Mouse (Mus musculus) heart, postnatal 14 days (tissue): ENCODE measurements around the gene Serpinb1c. TPM values are rescaled to one million over a fixed set of nuclear protein-coding genes. Genes with fewer than 3 reads are reported as not detected.
"Not testable (repeated sequence)": the region's sequence is repeated elsewhere in the genome, so short reads cannot be mapped to it uniquely, and the experiment has no call there.

Experiments
- DNase-seq, 2 experiments: peaks; one replicate each; pipeline ENCODE4 v3.0.0; 2021 to 2022
- intact Hi-C: fragments of 180-260 bp; cut with DNase I; formaldehyde crosslinking; loops from one replicate; pipeline ENCODE4 v1.15.1; 2025
- long read RNA-seq, 2 experiments: library from polyadenylated mRNA; stranded (forward); transcript quantifications; one replicate each; pipeline ENCODE4 v2.0.0; 2021
- total RNA-seq, 2 experiments: library from RNA; stranded (reverse); gene quantifications; 2 replicates each; pipeline ENCODE4 v1.2.3; 2021

The Serpinb1c gene
- total RNA-seq, result under 1 TPM; 0.45 to 0.95 TPM
- long read RNA-seq, experiment 1, partial matches to known transcripts, result 0 of 1 reads
- long read RNA-seq, experiment 1, other reads (novel, unspliced or antisense), result 1 of 1 reads
- long read RNA-seq, experiment 2, result 0 reads

DNA sequence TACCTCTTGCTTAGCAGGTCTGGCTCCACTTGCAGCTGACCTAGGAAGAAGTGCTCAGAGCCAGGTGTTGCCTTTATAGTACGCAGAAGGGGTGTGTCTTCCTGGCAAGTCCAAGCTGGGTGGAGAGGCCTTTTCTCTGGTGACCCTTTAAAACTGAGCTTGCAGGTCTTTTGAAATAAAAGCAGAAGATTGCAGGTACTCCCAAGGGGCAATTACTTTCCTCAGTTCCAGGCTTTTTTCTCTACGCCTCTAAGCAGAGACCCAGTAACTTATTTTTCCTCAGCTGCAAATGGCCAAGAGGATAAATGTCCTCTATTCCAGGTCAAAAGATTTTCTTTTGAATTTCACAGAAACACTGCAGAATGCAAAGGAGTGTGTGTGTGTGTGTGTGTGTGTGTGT lies at the start of gene Serpinb1c:
TSS of gene Serpinb1c (minus strand) at position 101 of the 400 bp plus-strand sequence.
- intact Hi-C loops, result no loop called here

DNA sequence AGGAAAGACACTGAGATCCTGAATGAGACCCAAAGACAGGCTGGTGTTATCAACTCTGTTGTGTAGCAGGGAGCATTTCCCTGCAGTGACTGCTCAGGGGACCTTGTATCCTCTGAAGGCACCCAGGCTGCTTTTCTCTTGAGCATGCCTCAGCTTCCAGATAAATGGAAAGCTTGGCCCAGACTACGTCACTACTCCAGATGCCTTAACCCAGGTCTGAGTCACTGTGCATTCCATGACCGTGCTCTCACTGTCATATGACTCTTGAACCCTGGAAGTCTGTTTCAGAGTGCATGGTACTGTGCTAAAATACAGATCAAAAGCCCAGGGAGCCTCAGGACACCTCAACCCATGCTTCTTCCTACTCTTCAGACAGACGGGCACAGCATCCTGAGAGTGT lies 41.2 kb upstream of the Serpinb1c start:
- intact Hi-C loops, DNase-seq: not testable (repeated sequence)

More for the DNA sequence above, at the start of gene Serpinb1c:
- DNase-seq, result no peak

- DNase-seq, intact Hi-C loops: not testable (repeated sequence)
These were observed 40.3 kb upstream of the Serpinb1c start for GRCm38 (mm10) chr13:32938275-32938674.

GRCm38 (mm10) chr13:32934706-32935381 lies 36.8 kb upstream of the Serpinb1c start:
- intact Hi-C loops, result no loop called here
- no peak for DNase-seq

DNA sequence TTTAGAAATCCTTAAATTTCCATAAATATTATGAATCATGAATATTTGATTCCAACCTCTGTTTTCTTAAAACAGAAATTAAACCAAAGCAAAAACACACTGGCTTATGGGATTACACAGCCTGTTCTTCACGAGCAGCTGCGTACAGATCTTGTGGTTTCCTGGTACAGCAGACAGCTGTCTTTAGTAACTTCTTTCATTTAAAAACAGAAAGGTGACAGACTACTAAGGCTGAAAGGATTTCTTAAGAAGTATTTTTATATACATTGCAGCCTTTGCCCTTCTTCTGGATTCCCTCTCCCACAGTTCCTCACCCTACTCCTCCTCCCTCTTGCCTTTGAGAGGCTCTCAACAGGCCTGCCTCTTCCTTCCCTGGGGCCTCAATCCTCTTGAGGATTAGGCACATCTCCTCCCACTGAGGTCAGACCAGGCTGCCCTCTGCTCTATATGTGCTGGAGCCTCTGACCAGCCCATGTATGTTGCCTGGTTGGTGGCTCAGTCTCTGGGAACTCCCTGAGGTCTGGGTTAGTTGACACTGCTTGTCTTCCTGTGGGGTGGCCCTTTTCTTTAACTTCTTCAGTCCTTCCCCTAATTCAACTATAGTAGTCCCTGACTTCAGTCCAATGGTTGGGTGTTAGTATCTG lies 31.2 kb upstream of the Serpinb1c start:
- no peak for DNase-seq

GRCm38 (mm10) chr13:32927241-32927640 lies 29.2 kb upstream of the Serpinb1c start:
- no peak for DNase-seq
- intact Hi-C loops, result no loop called here

More for the DNA sequence above, 31.2 kb upstream of the Serpinb1c start:
- intact Hi-C loops, result no loop called here

DNA sequence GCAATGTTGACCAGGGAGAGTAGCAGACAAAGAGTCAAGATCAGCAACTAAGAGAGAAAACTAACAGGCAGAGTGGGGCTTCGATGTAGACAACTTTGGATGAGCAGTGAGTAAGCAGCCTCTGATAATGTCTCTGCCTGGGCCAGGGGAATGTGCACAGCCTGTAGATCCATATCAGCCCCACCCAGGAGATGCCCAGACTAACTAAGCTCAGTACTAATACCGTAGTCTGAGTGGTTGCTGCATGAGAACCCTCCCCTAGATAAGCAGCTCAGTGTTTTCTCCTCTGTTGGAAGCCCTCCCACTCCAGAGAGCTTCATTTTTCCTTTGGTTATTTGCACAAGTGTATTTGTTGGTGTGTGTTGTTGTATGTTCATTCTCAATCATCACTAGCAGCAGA lies 28.6 kb upstream of the Serpinb1c start:
- DNase-seq, result no peak
- intact Hi-C loops, result no loop called here

- peak; percentile 38 to 46 for DNase-seq
- intact Hi-C loops, result loop anchor here (2.0 kb wide), 1 partner anchor 40 kb away; the partner anchor contains the start of gene Serpinb6b
These were observed 26.8 kb upstream of the Serpinb1c start for GRCm38 (mm10) chr13:32924578-32925360.

GRCm38 (mm10) chr13:32922622-32923021 lies 24.6 kb upstream of the Serpinb1c start:
- intact Hi-C loops, result no loop called here
- no peak for DNase-seq

DNA sequence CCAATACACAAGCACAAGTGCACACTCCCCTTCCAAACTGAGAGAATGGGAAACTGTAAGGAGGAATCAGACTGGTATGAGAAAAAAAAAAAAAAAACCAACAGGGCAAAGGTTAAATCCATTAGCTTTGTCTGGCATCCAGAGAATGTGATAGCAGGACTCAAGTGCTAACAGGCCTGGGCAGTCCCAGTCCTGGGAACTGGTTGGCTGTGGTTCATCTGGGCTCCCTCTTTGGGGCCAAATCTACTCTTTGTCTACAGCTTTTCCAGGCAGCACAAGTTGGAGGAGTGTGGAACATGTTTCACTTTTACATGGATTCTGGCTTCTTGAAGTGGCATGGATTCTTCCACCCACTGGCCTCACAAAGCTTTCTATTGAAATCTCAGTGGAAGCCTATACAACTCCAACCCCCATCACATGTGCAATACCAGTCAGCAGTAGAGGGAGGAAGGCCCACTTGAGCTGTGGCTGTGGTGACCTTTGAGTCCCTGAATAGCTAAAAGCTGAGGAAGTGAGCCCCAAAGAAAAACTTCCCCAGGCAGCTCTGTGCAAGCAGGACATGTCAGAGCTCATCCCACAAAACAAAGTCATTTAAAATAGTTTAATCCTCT lies 14.9 kb upstream of the Serpinb1c start:
- intact Hi-C loops, result no loop called here
- peak in 1 of 2 experiments; percentile 53 for DNase-seq

DNA sequence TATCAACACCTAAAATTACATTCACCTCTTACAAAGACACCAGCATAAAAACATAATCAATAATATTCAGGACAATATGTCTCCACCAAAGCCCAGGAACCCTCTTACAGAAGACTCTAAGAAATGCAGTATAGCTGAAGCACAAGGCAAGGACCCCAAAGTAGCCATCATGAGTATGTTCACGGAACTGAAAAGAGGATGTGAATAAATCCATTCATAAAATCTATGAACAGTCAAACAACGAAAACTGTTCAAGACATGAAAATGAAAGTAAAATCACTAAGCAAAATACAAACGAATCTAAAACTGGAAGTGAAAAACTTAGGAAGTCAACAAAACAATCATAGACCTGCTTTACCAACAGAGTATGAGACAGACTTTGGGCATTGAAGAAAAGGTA lies 10.2 kb upstream of the Serpinb1c start:
- DNase-seq, result no peak
- intact Hi-C loops, result no loop called here

DNA sequence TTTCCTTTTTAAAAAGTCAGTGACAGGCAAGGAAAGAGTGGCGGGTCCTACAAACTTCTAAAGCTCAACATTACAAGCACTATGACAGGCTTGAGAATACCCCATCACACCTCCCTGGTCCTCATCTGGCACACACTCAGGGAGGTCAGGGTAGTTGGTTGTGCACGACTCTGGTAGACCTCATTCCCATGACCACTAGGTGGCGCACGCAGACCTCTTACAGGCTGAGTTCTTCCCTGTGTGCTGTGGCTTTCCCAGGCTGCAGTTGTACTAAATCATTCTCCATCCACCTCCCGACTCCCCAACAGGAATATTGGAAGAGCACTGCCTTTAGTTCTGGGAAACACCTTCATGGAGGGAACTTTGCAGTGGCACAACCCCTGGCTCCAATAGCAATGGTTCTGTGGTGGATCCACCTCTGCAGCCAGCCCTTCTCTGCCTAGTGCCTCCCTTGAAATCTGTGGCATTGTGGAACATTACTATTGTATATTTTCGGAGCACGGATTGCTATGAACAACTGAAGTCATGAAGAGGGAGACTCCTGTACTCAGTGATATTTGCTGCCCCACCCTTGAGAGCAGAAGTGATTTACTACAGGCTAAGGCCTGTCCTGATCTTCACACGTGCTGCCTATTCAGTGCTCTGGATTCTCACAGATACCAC lies 5.3 kb upstream of the Serpinb1c start:
- intact Hi-C loops, result loop anchor here (1.0 to 5.0 kb wide), 4 partner anchors 61 to 176 kb away; partner anchors contain the start of genes Serpinb6b and Serpinb9
- DNase-seq, result peak; percentile 94 to 97

DNA sequence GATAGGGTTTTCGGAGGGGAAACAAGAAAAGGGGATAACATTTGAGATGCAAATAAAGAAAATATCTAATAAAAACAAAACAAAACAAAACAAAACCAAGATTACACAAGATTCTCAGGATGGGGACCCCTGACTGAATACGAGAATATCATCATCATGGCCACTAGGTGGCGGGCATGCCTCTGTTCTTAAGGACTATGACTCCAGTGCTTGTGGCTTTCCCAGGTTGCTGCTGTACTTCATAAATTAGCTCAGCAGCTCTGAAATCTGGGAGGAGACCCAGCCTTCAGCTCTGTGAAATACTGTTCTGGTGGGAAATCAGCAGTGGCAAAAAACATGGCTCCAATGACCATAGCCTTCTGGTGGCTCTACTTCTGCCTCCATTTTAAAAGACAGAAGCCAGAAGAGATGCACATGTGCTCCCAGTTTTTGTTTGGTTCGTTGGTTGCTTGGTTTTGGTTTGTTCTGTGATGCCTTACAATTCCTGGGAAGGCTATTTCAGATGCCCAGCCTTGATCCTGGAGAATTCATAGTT lies 4.5 kb upstream of the Serpinb1c start:
- intact Hi-C loops, result loop anchor here (1.0 to 5.0 kb wide), 4 partner anchors 62 to 177 kb away; partner anchors contain the start of genes Serpinb6b and Serpinb9
- peak; percentile 69 to 78 for DNase-seq

DNA sequence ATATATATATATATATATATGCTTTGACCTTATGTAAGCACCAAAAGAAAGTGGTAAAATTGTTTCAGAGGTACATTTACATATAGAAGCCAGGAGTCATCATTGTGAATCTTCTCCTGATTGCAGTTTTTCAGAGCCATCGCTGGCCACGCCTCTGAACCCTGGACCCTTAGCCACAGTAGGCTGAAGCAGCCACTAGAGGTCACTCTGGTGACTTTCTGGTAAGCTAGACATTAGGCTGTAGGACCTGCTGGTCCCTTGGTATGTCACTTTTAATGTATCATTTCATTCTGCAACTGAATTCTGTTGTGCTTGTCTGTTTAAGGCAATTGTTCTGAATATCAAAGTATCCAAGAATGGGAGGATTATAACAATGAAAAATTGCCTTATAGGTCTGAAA lies 2.6 kb upstream of the Serpinb1c start:
- intact Hi-C loops, result loop anchor here (5.0 kb wide), 1 partner anchor 102 kb away; the partner anchor contains the start of gene Serpinb9
- DNase-seq, result peak; percentile 25 to 56

DNA sequence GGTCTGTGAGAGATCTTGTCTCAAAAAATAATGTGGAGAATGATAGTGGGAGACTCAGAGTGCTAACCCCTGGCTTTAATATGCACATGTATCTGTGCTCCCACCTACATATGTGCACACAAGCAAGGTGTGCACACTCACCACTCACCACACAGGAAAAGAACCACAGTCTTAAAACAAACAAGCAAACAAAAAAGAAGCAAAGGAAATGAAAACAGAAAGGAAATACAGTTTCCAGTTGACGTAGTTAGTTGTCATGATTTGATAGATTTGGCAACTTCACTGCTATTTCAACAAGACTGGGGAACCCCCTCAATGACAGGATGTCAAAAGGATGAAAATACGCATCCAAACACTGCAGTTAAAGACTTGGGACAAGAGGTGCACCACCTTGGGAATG lies 1.1 kb upstream of the Serpinb1c start:
- DNase-seq, intact Hi-C loops: not testable (repeated sequence)

DNA sequence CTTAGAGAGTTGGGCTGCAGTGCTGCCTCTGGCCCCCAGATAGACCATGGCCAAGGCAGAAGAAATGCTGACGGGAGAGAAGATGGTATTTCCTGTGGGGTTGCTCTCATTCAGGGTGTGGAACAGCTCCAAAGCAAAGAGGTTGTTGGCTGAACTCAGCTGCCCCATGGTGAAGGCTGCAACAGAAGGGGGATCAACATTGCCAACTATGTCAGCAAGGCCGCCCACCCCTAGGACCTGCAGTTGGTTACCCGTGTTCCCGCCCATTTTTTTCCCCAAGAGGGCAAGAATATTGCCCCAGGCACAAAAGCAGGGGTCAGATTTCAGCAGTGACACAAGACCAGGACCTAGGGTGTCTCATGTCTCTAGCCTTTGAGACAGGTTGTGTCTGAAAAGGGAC lies 1.1 kb downstream of the Serpinb1c start:
- intact Hi-C loops, result no loop called here
- DNase-seq, result no peak

- DNase-seq, result no peak
- intact Hi-C loops, result no loop called here
These were observed 13.3 kb downstream of the Serpinb1c start for GRCm38 (mm10) chr13:32884755-32885154.

DNA sequence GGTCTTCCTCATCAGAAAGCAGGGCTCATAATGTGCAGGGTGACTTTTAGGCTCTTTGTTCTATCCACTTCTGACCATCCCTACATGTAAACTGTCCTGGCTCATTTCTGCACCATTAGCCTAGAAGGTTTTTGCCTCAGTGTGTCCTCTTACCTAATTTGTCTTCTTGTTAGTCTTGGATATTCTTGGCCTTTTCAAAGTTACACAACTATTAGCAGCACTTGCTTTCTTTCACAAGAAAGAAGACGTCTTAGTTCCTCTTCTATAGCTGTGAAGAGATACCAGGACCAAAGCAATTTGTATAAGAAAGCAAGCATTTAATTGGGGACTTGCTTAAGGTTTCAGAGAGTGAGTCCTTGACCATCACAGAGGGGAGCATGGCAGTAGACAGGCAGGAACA lies 24.1 kb downstream of the Serpinb1c start:
- intact Hi-C loops, result no loop called here
- DNase-seq, result no peak

DNA sequence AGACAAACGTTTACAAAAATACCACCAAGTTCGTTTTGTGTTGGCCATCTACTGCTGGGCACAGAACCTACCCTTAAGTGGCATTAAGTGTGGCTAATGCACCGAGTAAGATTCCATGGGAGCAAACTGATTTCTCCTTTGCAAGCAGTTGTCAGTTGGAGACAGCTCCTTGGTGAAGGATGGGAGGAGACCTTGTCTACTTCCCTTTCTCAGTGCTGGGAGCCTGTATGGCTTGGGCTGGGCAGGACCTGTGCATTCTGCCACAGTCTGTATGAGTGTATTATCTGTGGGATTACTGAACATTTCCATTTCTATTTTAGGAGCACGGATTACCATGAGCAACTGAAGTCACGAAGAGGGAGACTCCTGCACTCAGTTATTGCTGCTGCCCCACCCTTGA lies 29.2 kb downstream of the Serpinb1c start:
- intact Hi-C loops, result loop anchor here (5.0 kb wide), 1 partner anchor 893 kb away; no protein-coding TSS in a partner anchor

More for the DNA sequence above, 29.2 kb downstream of the Serpinb1c start:
- DNase-seq, result no peak
